8 mouse cellular contexts compared by ENCODE assay signal in the genomic region with DNA sequence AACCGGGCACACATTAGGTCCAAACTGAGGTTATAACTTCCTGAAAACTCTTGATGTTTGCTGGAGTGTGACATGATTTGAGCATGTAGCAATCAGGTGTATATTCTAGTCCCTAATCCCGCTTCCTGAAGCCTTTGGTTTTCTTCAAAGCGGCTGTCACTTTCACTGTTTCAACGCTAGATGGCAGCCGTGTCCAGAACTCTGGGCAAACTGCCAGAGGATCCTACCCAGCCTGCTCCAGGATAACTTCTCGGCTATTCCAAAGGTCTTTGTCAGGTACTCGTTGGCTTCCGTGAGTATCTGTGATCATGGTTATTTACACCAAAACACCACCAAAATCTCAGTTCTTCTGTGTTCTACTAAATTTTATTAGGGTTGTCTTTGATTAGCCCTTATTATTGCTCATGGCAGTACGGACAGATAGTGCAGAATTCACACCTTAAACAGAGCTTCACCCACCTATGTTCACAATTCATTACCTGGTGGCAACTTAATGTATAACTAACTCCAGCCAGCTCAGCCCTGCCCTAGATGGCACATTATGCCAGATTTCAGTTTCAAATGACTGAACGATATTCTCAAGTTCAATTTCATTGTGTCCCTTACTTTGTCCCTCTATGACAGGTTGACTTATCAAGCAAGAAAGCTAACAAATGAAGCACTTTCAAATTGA.
DNase-seq lines count a peak whose midpoint lies in the region; TF ChIP-seq lines count a peak whose summit lies in the region.

No protein-coding gene starts in this region.

- TF ChIP-seq EP300 in ES-Bruce4 (IDR thresholded peaks at IDR 0.05; ENCODE audit: insufficient read depth, low read depth, low read length) = no peak

- H3K4me3 ChIP-seq in ES-Bruce4 (ENCODE audit: low read depth, low read length) = no peak overlapping the region
- no peak overlapping the region for H3K4me3 ChIP-seq in embryonic facial prominence, embryonic 10.5 days

- peak; percentile 59 for TF ChIP-seq CTCF in ES-Bruce4 (IDR thresholded peaks at IDR 0.05; ENCODE audit: low read depth, low read length)

- no peaks in the 10 kb centered on the region for H3K9me3 ChIP-seq in ES-Bruce4 (replicated peaks; ENCODE audit: control insufficient read depth, insufficient read depth, low read length, poor library complexity, severe bottlenecking)
- H3K9me3 ChIP-seq in embryonic facial prominence, embryonic 10.5 days = no peaks in the 10 kb centered on the region

- H3K4me1 ChIP-seq in ES-Bruce4 (ENCODE audit: control insufficient read depth, insufficient read depth, low read length) = no peaks in the 10 kb centered on the region
- no peaks in the 10 kb centered on the region for H3K4me1 ChIP-seq in embryonic facial prominence, embryonic 10.5 days

- 27% methylated on average over 10 of the region's 10 CpGs for WGBS in embryonic facial prominence, embryonic 10.5 days

- no peak overlapping the region for H3K9ac ChIP-seq in ES-Bruce4 (ENCODE audit: low read depth, poor library complexity, severe bottlenecking)

- H3K27ac ChIP-seq in ES-Bruce4 (ENCODE audit: insufficient read depth, low read length) = no peak overlapping the region
- no peak overlapping the region for H3K27ac ChIP-seq in embryonic facial prominence, embryonic 10.5 days (replicated peaks)

- DNase-seq in adrenal gland, postnatal 25 days = peak; percentile 58
- peak; percentile 64 for DNase-seq in embryonic facial prominence, embryonic 10.5 days (ENCODE audit: low spot score)
- DNase-seq in heart, postnatal 10 days = peak; percentile 70 to 83
- peak; percentile 79 to 80 for DNase-seq in kidney, postnatal 25 days
- DNase-seq in lung, adult 18-20 months = peak; percentile 32 to 36
- peak; percentile 27 for DNase-seq in ovary, postnatal 10 days (ENCODE audit: low spot score)
- DNase-seq in spleen, adult 12 weeks (ENCODE audit: low spot score) = no peak

- H3K27me3 ChIP-seq in ES-Bruce4 (ENCODE audit: control insufficient read depth, insufficient read depth, low read length, poor library complexity, severe bottlenecking) = no peaks in the 10 kb centered on the region
- H3K27me3 ChIP-seq in embryonic facial prominence, embryonic 10.5 days (replicated peaks; ENCODE audit: low read depth, poor library complexity, severe bottlenecking) = no peaks in the 10 kb centered on the region

- TF ChIP-seq POLR2A in ES-Bruce4 (IDR thresholded peaks at IDR 0.05; ENCODE audit: insufficient read depth, low read length) = no peak

- H3K36me3 ChIP-seq in ES-Bruce4 (ENCODE audit: control insufficient read depth, insufficient read depth, low read length, poor library complexity, severe bottlenecking) = no peaks in the 10 kb centered on the region
- H3K36me3 ChIP-seq in embryonic facial prominence, embryonic 10.5 days (replicated peaks) = no peaks in the 10 kb centered on the region

- intact Hi-C loops in heart, postnatal 10 days (cut with DNase I) = no loop called here
